Mouse (Mus musculus) liver, adult 2 months (tissue): ENCODE measurements around the gene Dpyd. TPM values are rescaled to one million over a fixed set of nuclear protein-coding genes. Genes with fewer than 3 reads are reported as not detected.

Source experiments
- DNase-seq: peaks from one replicate; pipeline ENCODE4 v3.0.0-alpha.2; 2011; ENCODE audit warnings: low read depth, low spot score; ENCODE audit errors: extremely low read depth
- H3K27ac ChIP-seq: fragments of 200-500 bp; replicated peaks from 2 replicates; pipeline ENCODE4 v1.5.1; 2012; ENCODE audit warnings: low read depth, mild to moderate bottlenecking, control low read depth, inconsistent platforms, low read length; ENCODE audit not compliant: insufficient read depth
- H3K27me3 ChIP-seq: fragments of 200-500 bp; 2 replicates; pipeline ENCODE4 v1.6.1; 2012; ENCODE audit warnings: mild to moderate bottlenecking, moderate library complexity, low read length, inconsistent platforms; ENCODE audit not compliant: control insufficient read depth, insufficient read depth
- H3K36me3 ChIP-seq: fragments of 200-500 bp; 2 replicates; pipeline ENCODE4 v1.6.1; 2012; ENCODE audit warnings: low read length, inconsistent platforms; ENCODE audit not compliant: control insufficient read depth, insufficient read depth
- H3K4me1 ChIP-seq: fragments of 200-500 bp; 2 replicates; pipeline ENCODE4 v1.6.1; 2011; ENCODE audit warnings: low read length; ENCODE audit not compliant: control insufficient read depth, insufficient read depth
- H3K4me3 ChIP-seq: fragments of 200-500 bp; 2 replicates; pipeline ENCODE4 v1.5.1; 2011; ENCODE audit warnings: low read depth, mild to moderate bottlenecking, control low read depth, low read length, moderate library complexity; ENCODE audit not compliant: insufficient read depth
- H3K79me2 ChIP-seq: fragments of 200-500 bp; 2 replicates; pipeline ENCODE4 v1.6.1; 2012; ENCODE audit warnings: inconsistent platforms, mild to moderate bottlenecking, low read length, moderate library complexity; ENCODE audit not compliant: control insufficient read depth, insufficient read depth
- H3K9ac ChIP-seq: fragments of 200-500 bp; 2 replicates; pipeline ENCODE4 v1.6.1; 2012; ENCODE audit warnings: low read depth, mild to moderate bottlenecking, control low read depth, inconsistent platforms, low read length
- CTCF ChIP-seq: fragments of 200-500 bp; IDR thresholded peaks from 2 replicates; pipeline ENCODE4 v1.5.1; 2011; ENCODE audit warnings: low read depth, low read length, control low read depth
- POLR2A ChIP-seq: fragments of 200-500 bp; IDR thresholded peaks from 2 replicates; pipeline ENCODE4 v1.6.1; 2011; ENCODE audit warnings: low read length, control low read depth; ENCODE audit not compliant: insufficient read depth; ENCODE audit errors: extremely low read depth
- WGBS: fragments of 180-500 bp; shearing (Covaris S2); methylation state at CpG from one replicate; pipeline ENCODE4 v1.1.7; 2018; 5-methylcytosine and 5-hydroxymethylcytosine counted together
- polyA plus RNA-seq: library from polyadenylated mRNA; depleted of rRNA; stranded (reverse); fragments of >200 nt; gene quantifications from 2 replicates; pipeline ENCODE4 v1.2.3, GENCODE M21; 2012
- total RNA-seq: library from RNA; depleted of rRNA; stranded (reverse); fragments of >200 nt; gene quantifications from 2 replicates; pipeline ENCODE4 v1.2.3, GENCODE M21; 2014

Dpyd gene
- total and polyA plus RNA-seq, 2 experiments, result 65.4 to 470 TPM

DNA sequence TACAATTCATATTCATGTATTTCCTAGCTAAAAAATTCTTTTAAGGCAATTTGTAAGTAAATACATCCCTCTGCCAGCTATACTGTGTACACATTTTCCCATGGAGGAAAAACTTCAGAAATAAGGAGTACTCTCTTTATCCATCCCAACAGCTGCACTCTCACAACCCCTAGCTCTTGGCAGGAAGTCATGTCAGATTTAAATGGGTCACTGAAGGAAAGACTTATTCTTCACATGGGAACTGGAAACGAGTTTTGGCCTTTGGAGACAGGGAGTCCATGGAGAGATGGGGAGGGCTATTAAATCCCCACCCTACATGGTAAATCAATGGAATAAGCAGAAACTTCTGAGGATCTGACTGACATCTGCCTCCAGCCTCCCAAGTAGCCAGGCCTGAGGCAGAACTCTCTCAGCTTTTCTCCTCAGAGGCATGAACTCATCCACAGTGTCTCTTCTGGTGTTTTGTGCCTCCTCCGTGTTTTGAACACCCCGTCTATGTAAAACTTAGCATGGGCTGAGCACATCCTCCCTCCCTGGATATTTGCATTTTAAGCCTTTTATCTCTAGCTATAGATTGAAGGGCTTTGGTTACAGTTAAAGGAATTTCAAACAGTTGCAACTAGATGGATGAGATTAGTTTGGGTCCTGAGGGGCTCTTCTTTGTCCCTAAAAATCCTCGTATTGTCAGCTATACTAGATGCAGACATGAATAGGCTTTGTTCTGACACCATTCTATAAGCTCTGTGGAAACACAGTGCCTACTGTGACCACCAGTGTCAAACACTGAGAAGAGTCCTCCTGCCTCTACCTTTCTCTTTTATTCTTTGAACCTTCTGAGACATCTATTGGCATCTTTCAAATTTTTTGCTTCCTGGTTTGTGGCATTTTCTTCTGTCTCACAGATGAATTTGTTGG, 288.9 kb downstream of the Dpyd start:
- WGBS, result 68% methylated on average over 4 of the region's 4 CpGs

DNA sequence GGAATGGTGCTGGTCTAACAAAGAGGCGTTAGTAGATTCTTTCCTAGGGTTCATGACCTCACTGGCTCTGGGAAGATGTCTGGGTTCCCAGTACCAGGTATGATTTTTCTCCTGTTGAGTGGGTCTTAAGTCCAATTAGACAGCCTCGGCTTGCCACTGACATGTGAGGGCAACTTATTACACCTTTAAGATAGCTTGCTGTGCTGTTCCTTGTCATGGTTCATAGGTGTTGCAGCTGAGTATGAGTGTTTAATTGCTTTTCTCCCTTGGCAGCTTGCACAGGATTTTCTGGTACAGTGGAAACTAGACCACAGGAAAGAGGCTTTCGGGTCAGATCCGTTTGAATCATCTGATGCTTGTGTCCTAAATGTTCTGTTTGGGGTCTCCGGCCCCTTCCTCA, 290.8 kb downstream of the Dpyd start:
- DNase-seq, result no peak
- no peaks in the 10 kb centered on the region for H3K27me3 ChIP-seq
- H3K79me2 ChIP-seq, result no peaks in the 10 kb centered on the region; the same call in 1 of the 2 replicates
- H3K4me1 ChIP-seq, result no peaks in the 10 kb centered on the region
- H3K27ac ChIP-seq, result no peak overlapping the region
- TF ChIP-seq CTCF (no peak), POLR2A (no peak)
- H3K4me3 ChIP-seq, result no peak overlapping the region
- peaks cover 9% of the 10 kb centered on the region for H3K36me3 ChIP-seq
- no peak overlapping the region for H3K9ac ChIP-seq
- 89% methylated on average over 5 of the region's 5 CpGs for WGBS

More for the DNA sequence above, 288.9 kb downstream of the Dpyd start:
- TF ChIP-seq POLR2A (no peak), CTCF (no peak)
- H3K9ac ChIP-seq, result no peak overlapping the region
- no peak overlapping the region for H3K27ac ChIP-seq
- DNase-seq, result no peak
- no peaks in the 10 kb centered on the region; the same call in 1 of the 2 replicates for H3K79me2 ChIP-seq
- no peak overlapping the region for H3K4me3 ChIP-seq
- no peaks in the 10 kb centered on the region for H3K4me1 ChIP-seq
- no peaks in the 10 kb centered on the region for H3K27me3 ChIP-seq
- H3K36me3 ChIP-seq, result peaks cover 7% of the 10 kb centered on the region

GRCm38 (mm10) chr3:118855411-118855810, 293.5 kb downstream of the Dpyd start:
- 80% methylated on average over 7 of the region's 7 CpGs for WGBS
- DNase-seq, result no peak
- no peak for TF ChIP-seq POLR2A
- TF ChIP-seq CTCF, result no peak
- Histone ChIP-seq H3K79me2 (no peaks in the 10 kb centered on the region; the same call in 1 of the 2 replicates), H3K9ac (no peak overlapping the region), H3K27ac (no peak overlapping the region), H3K27me3 (no peaks in the 10 kb centered on the region), H3K4me1 (no peaks in the 10 kb centered on the region), H3K36me3 (peaks cover 7% of the 10 kb centered on the region), H3K4me3 (no peak overlapping the region)

GRCm38 (mm10) chr3:118869113-118870107, 307.5 kb downstream of the Dpyd start:
- no peak overlapping the region for H3K9ac ChIP-seq
- no peak for DNase-seq
- no peaks in the 10 kb centered on the region for H3K79me2 ChIP-seq
- H3K4me1 ChIP-seq, result no peaks in the 10 kb centered on the region
- H3K27me3 ChIP-seq, result no peaks in the 10 kb centered on the region
- no peak overlapping the region for H3K27ac ChIP-seq
- H3K4me3 ChIP-seq, result no peak overlapping the region
- H3K36me3 ChIP-seq, result peaks cover 13% of the 10 kb centered on the region
- TF ChIP-seq CTCF, result no peak
- no peak for TF ChIP-seq POLR2A
- WGBS, result 85% methylated on average over 10 of the region's 10 CpGs

DNA sequence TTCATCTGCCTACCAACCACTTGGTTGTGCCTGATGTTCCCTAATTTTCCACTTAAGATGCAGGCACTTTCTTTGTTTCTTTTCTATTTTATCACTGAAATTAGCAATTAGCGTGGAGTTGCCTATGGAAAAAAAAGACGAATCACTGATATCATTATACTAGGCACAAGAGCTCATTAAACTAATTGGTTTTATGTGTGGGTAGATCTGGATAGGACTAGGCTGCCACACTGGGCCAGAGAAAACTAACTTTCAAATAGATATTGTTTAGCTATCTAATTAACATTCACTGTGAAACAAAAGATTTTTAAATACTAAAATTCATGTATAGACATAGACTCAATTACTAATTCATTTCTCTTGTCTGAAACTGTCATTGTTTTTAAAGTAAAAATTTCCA, 313.9 kb downstream of the Dpyd start:
- TF ChIP-seq CTCF (no peak), POLR2A (no peak)
- 84% methylated on average over 2 of the region's 2 CpGs for WGBS
- H3K9ac ChIP-seq, result no peak overlapping the region
- no peak overlapping the region for H3K4me3 ChIP-seq
- no peaks in the 10 kb centered on the region; the same call in 1 of the 2 replicates for H3K4me1 ChIP-seq
- no peaks in the 10 kb centered on the region for H3K27me3 ChIP-seq
- H3K27ac ChIP-seq, result no peak overlapping the region
- peaks cover 5% of the 10 kb centered on the region for H3K36me3 ChIP-seq
- H3K79me2 ChIP-seq, result no peaks in the 10 kb centered on the region
- no peak for DNase-seq
